Mouse (Mus musculus) heart, adult 2 months (tissue): ENCODE results near the gene Gm17482. TPM values are rescaled to one million over a fixed set of nuclear protein-coding genes. Genes with fewer than 3 reads are reported as not detected.

ENCODE experiments used
- DNase-seq, 2 experiments: peaks; one replicate each; pipeline ENCODE4 v3.0.0; 2021
- H3K27ac ChIP-seq: fragments of 200-600 bp; 2 replicates; pipeline ENCODE4 v1.8.1; 2022
- H3K27me3 ChIP-seq: fragments of 200-500 bp; 2 replicates; pipeline ENCODE4 v1.6.1; 2012; ENCODE audit warnings: mild to moderate bottlenecking, low read length, inconsistent platforms, mixed read lengths; ENCODE audit not compliant: control insufficient read depth, insufficient read depth
- H3K36me3 ChIP-seq: fragments of 200-500 bp; 2 replicates; pipeline ENCODE4 v1.6.1; 2012; ENCODE audit warnings: low read length, inconsistent platforms; ENCODE audit not compliant: control insufficient read depth, insufficient read depth
- H3K4me1 ChIP-seq: fragments of 200-500 bp; 2 replicates; pipeline ENCODE4 v1.6.1; 2011; ENCODE audit warnings: low read length; ENCODE audit not compliant: control insufficient read depth, insufficient read depth
- H3K4me3 ChIP-seq: fragments of 200-600 bp; 2 replicates; pipeline ENCODE4 v1.8.1; 2022
- H3K79me2 ChIP-seq: fragments of 200-500 bp; replicated peaks from 2 replicates; pipeline ENCODE4 v1.6.1; 2012; ENCODE audit warnings: mild to moderate bottlenecking, inconsistent platforms, low read length, moderate library complexity, mixed read lengths; ENCODE audit not compliant: control insufficient read depth, insufficient read depth
- H3K9ac ChIP-seq: fragments of 200-500 bp; 2 replicates; pipeline ENCODE4 v1.6.1; 2012; ENCODE audit warnings: low read depth, mild to moderate bottlenecking, control low read depth, inconsistent platforms, low read length, mixed read lengths
- CTCF ChIP-seq: fragments of 200-600 bp; IDR thresholded peaks from 2 replicates; pipeline ENCODE4 v1.8.1; 2022; ENCODE audit warnings: antibody characterized with exemption, mild to moderate bottlenecking, moderate library complexity
- EP300 ChIP-seq: fragments of 200-500 bp; IDR thresholded peaks from 2 replicates; pipeline ENCODE4 v1.6.1; 2011; ENCODE audit warnings: low read depth, low read length, control low read depth; ENCODE audit not compliant: insufficient read depth
- POLR2A ChIP-seq: fragments of 200-500 bp; IDR thresholded peaks from 2 replicates; pipeline ENCODE4 v1.6.1; 2011; ENCODE audit warnings: mild to moderate bottlenecking, low read depth, low read length, control low read depth; ENCODE audit not compliant: insufficient read depth
- WGBS: fragments of 180-500 bp; shearing (Covaris S2); methylation state at CpG from one replicate; pipeline ENCODE4 v1.1.7; 2018; 5-methylcytosine and 5-hydroxymethylcytosine counted together
- intact Hi-C: fragments of 180-260 bp; cut with DNase I; formaldehyde crosslinking; loops from one replicate; pipeline ENCODE4 v1.15.1; 2025
- polyA plus RNA-seq: library from polyadenylated mRNA; depleted of rRNA; stranded (reverse); fragments of >200 nt; gene quantifications from 2 replicates; pipeline ENCODE4 v1.2.3, GENCODE M21; 2012
- total RNA-seq, 2 experiments: library from RNA; stranded (reverse); gene quantifications; 2 replicates each; pipeline ENCODE4 v1.2.3; 2021

The Gm17482 gene
- total and polyA plus RNA-seq, 3 experiments: not detected

- intact Hi-C loops: no loop called here
- Histone ChIP-seq H3K4me3 (peak overlapping the region; percentile 61), H3K27me3 (no peaks in the 10 kb centered on the region), H3K27ac (peak overlapping the region; percentile 83), H3K36me3 (peaks cover 15% of the 10 kb centered on the region), H3K9ac (peak overlapping the region; percentile 74), H3K79me2 (no peaks in the 10 kb centered on the region), H3K4me1 (peaks cover 3% of the 10 kb centered on the region; the same call in 1 of the 2 replicates)
- TF ChIP-seq POLR2A (peak; percentile 82), CTCF (peak; percentile 26; the same call in 1 of the 2 replicates), EP300 (no peak)
- 12% methylated on average over 13 of the region's 13 CpGs for WGBS
- peak; percentile 78 to 82 for DNase-seq
These were observed 24.4 kb downstream of the Gm17482 start for GRCm38 (mm10) chr6:115251531-115251985.

- intact Hi-C loops: no loop called here
- Histone ChIP-seq H3K79me2 (no peaks in the 10 kb centered on the region), H3K4me1 (peaks cover 3% of the 10 kb centered on the region; the same call in 1 of the 2 replicates), H3K9ac (peak within 1 kb of the TSS; percentile 74), H3K27me3 (no peaks in the 10 kb centered on the region), H3K36me3 (peaks cover 12% of the 10 kb centered on the region), H3K27ac (peak within 1 kb of the TSS; percentile 83), H3K4me3 (peak within 1 kb of the TSS; percentile 61)
- no peak for DNase-seq
- WGBS: 49% methylated on average over 10 of the region's 10 CpGs
- TF ChIP-seq POLR2A (no peak), CTCF (no peak), EP300 (no peak)
These were observed 25.1 kb downstream of the Gm17482 start, which contains the start of gene Timp4 for GRCm38 (mm10) chr6:115252099-115252873. Gene Timp4, minus strand, starts transcription at chr6:115252205.

DNA sequence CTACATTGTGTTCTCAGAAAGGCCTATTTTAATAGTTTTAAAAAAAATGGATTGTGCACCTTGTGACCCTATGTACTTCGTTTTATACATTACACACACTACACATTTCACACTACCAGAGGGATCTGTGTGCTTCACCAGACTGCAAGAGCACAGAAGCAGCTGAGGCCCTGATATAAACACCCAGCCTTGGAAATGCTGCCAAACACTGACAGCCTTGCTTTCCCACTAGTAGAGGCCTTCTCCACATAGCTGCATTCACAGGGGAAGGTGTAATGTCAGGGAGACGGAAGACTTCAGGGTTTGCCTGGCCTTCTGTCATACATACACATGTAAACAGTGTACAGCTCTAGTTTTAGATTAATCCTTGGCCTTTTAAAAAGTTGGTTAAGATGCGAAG, 28.0 kb downstream of the Gm17482 start:
- 0 out of 2 replicates have a peak, but pooled peaks cover 3% of the 10 kb centered on the region for H3K4me1 ChIP-seq
- no peaks in the 10 kb centered on the region for H3K27me3 ChIP-seq
- H3K27ac ChIP-seq: no peak overlapping the region
- 90% methylated on average over 3 of the region's 3 CpGs for WGBS
- H3K4me3 ChIP-seq: no peak overlapping the region
- DNase-seq: no peak
- intact Hi-C loops: no loop called here
- TF ChIP-seq CTCF (no peak), EP300 (no peak), POLR2A (no peak)
- no peaks in the 10 kb centered on the region for H3K79me2 ChIP-seq
- H3K36me3 ChIP-seq: no peaks in the 10 kb centered on the region
- no peak overlapping the region for H3K9ac ChIP-seq

DNA sequence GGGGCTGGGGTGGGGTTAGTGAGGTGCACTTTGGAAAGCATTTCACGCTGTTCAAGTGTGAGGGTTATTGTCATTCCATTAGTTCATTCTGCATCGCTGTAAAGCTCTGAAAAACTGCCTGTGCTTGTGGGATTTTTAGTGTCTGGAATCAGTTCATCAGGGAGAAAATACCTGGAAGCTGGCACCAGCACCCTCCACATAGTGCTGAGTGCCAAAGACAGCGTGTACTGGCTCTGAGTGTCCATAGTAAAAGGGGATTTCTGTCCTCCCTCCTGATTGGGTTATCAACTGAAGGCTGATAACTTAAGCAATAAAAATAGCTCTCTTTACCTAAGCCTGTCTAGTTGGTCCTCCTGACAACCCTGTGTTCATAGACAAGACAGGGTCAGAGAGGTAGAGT, 33.4 kb downstream of the Gm17482 start:
- no peaks in the 10 kb centered on the region for H3K79me2 ChIP-seq
- intact Hi-C loops: no loop called here
- TF ChIP-seq EP300 (no peak), POLR2A (no peak), CTCF (no peak)
- H3K9ac ChIP-seq: no peak overlapping the region
- DNase-seq: no peak
- no peak overlapping the region for H3K4me3 ChIP-seq
- no peaks in the 10 kb centered on the region for H3K27me3 ChIP-seq
- no peaks in the 10 kb centered on the region for H3K4me1 ChIP-seq
- no peaks in the 10 kb centered on the region for H3K36me3 ChIP-seq
- H3K27ac ChIP-seq: no peak overlapping the region
- 70% methylated on average over 3 of the region's 3 CpGs for WGBS

DNA sequence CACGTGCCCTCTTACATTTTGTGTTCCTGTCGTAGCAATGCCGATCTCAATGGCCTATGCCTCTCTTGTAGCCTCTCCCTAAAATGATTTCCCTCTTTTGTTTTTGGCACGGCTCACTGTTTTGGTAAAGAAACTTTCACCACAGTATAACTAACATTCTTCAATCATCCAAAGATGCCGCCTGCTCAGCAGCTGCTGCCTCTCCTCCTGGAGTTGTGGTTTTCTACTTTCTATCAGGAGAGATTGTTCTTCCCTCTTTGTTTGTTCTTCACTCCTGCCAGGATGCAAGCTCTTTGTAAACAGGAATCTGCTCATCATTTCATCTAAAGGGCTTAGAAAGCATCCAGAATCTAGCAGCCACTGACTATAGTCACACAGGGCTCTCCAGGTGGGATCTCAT, 39.6 kb downstream of the Gm17482 start:
- H3K27me3 ChIP-seq: no peaks in the 10 kb centered on the region
- peak overlapping the region; percentile 67 for H3K27ac ChIP-seq
- WGBS: 67% methylated on average over 5 of the region's 5 CpGs
- no peaks in the 10 kb centered on the region for H3K36me3 ChIP-seq
- TF ChIP-seq EP300: no peak
- no peaks in the 10 kb centered on the region for H3K79me2 ChIP-seq
- H3K4me3 ChIP-seq: no peak overlapping the region
- peaks cover 20% of the 10 kb centered on the region for H3K4me1 ChIP-seq
- intact Hi-C loops: loop anchor here (2.0 to 5.0 kb wide), 3 partner anchors 219 to 338 kb away; no protein-coding TSS in a partner anchor
- no peak for DNase-seq
- H3K9ac ChIP-seq: no peak overlapping the region

GRCm38 (mm10) chr6:115267916-115268315, 40.8 kb downstream of the Gm17482 start:
- peaks cover 28% of the 10 kb centered on the region for H3K4me1 ChIP-seq
- H3K4me3 ChIP-seq: no peak overlapping the region
- no peak overlapping the region for H3K9ac ChIP-seq
- no peak for TF ChIP-seq POLR2A
- TF ChIP-seq EP300: peak; percentile 99
- peak; percentile 96 for TF ChIP-seq CTCF
- intact Hi-C loops: loop anchor here (1.0 to 5.0 kb wide), 7 partner anchors 41 to 339 kb away; partner anchors contain the start of genes Gm17482 and Pparg
- peak overlapping the region; percentile 85 for H3K27ac ChIP-seq
- H3K79me2 ChIP-seq: no peaks in the 10 kb centered on the region
- 31% methylated on average over 2 of the region's 2 CpGs for WGBS
- H3K27me3 ChIP-seq: no peaks in the 10 kb centered on the region
- DNase-seq: peak; percentile 80 to 85
- H3K36me3 ChIP-seq: no peaks in the 10 kb centered on the region; the same call in 1 of the 2 replicates
